Mouse (Mus musculus) fibroblast of lung, adult 2 months (primary cell): ENCODE measurements around the gene Hhat.

ENCODE experiments used
- DNase-seq: peaks from one replicate; pipeline ENCODE4 v3.0.0-alpha.2; 2011; ENCODE audit warnings: low read depth

Hhat gene

GRCm38 (mm10) chr1:192785046-192785961 lies 14.3 kb upstream of the Hhat start:
- DNase-seq: peak; percentile 80

- peak; percentile 57 for DNase-seq
Observed at GRCm38 (mm10) chr1:192784374-192784773, 13.4 kb upstream of the Hhat start.

GRCm38 (mm10) chr1:192781256-192781655 lies 10.2 kb upstream of the Hhat start:
- DNase-seq: peak; percentile 40

GRCm38 (mm10) chr1:192778869-192779514 lies 8.0 kb upstream of the Hhat start:
- DNase-seq: peak; percentile 62

GRCm38 (mm10) chr1:192778206-192778605 lies 7.2 kb upstream of the Hhat start:
- DNase-seq: no peak

GRCm38 (mm10) chr1:192770130-192770494 lies 911 bp downstream of the Hhat start:
- DNase-seq: no peak

- no peak for DNase-seq
Observed at GRCm38 (mm10) chr1:192765531-192765930, 5.5 kb downstream of the Hhat start.

- no peak for DNase-seq
Observed at GRCm38 (mm10) chr1:192764547-192764946, 6.5 kb downstream of the Hhat start.

GRCm38 (mm10) chr1:192762946-192763933 lies 7.8 kb downstream of the Hhat start:
- no peak for DNase-seq

GRCm38 (mm10) chr1:192756674-192757073 lies 14.3 kb downstream of the Hhat start:
- no peak for DNase-seq

GRCm38 (mm10) chr1:192755685-192756606 lies 15.1 kb downstream of the Hhat start:
- no peak for DNase-seq

GRCm38 (mm10) chr1:192755246-192755645 lies 15.8 kb downstream of the Hhat start:
- no peak for DNase-seq

GRCm38 (mm10) chr1:192754268-192754667 lies 16.8 kb downstream of the Hhat start:
- no peak for DNase-seq

- no peak for DNase-seq
Observed at GRCm38 (mm10) chr1:192752659-192753601, 18.1 kb downstream of the Hhat start.

- DNase-seq: no peak
Observed at GRCm38 (mm10) chr1:192750042-192750437, 21.0 kb downstream of the Hhat start.

- no peak for DNase-seq
Observed at GRCm38 (mm10) chr1:192749270-192750041, 21.6 kb downstream of the Hhat start.

- DNase-seq: no peak
Observed at GRCm38 (mm10) chr1:192746201-192746600, 24.8 kb downstream of the Hhat start.

- no peak for DNase-seq
Observed at GRCm38 (mm10) chr1:192745240-192746101, 25.6 kb downstream of the Hhat start.
